Comparison of ENCODE assay signal across 26 mouse cellular contexts in genomic region chr13:59800077-59800476, GRCm38 (mm10). TPM values are rescaled to one million over a fixed set of nuclear protein-coding genes. Genes with fewer than 3 reads are reported as not detected.
"Had no signal": no experiment of that assay in that cellular context is flagged by ENCODE, and none has a peak within 500 bp of the region (broad histone marks: within the 10 kb centered on the region; RNA-seq: fewer than 3 reads in every experiment).

No protein-coding gene starts in this region.

- ATAC-seq: lung, postnatal 0 days; midbrain, embryonic 16.5 days had no signal

- H3K4me3 ChIP-seq: lung, embryonic 15.5 days; midbrain, embryonic 10.5 days; midbrain, embryonic 12.5 days; myocyte; neural tube, embryonic 13.5 days; neural tube, embryonic 15.5 days; stomach, embryonic 15.5 days had no signal

- DNase-seq: lung, adult 2 months; lung, postnatal 14 days; lung, postnatal 36 days; midbrain, embryonic 14.5 days; right cerebral cortex, postnatal 14 days; thymus, adult 2 months; thymus, postnatal 25 days; thymus, postnatal 4 days had no signal

- H3K9me3 ChIP-seq: lung, embryonic 15.5 days; midbrain, embryonic 10.5 days; midbrain, embryonic 12.5 days; neural tube, embryonic 13.5 days; neural tube, embryonic 15.5 days; stomach, embryonic 15.5 days had no signal

- H3K4me1 ChIP-seq: lung, embryonic 15.5 days; midbrain, embryonic 10.5 days; midbrain, embryonic 12.5 days; neural tube, embryonic 13.5 days; neural tube, embryonic 15.5 days; stomach, embryonic 15.5 days had no signal

- H3K9ac ChIP-seq: lung, embryonic 15.5 days; midbrain, embryonic 12.5 days; neural tube, embryonic 13.5 days; neural tube, embryonic 15.5 days; stomach, embryonic 15.5 days had no signal

- H3K27me3 ChIP-seq: lung, embryonic 15.5 days; midbrain, embryonic 12.5 days; neural tube, embryonic 13.5 days; neural tube, embryonic 15.5 days; stomach, embryonic 15.5 days had no signal

- H3K4me2 ChIP-seq: lung, embryonic 15.5 days; midbrain, embryonic 12.5 days; neural tube, embryonic 13.5 days; neural tube, embryonic 15.5 days; stomach, embryonic 15.5 days had no signal

- H3K27ac ChIP-seq: lung, embryonic 15.5 days; macrophage; midbrain, embryonic 10.5 days; midbrain, embryonic 12.5 days; neural tube, embryonic 13.5 days; neural tube, embryonic 15.5 days; stomach, embryonic 15.5 days; stomach, postnatal 0 days had no signal

RNA-seq across cellular contexts. Expression of gene Gm49354, which starts 18.0 kb away (rescaled TPM):
- total RNA-seq: megakaryocyte progenitor cell, adult 5-6 weeks; megakaryocyte-erythroid progenitor cell, adult 5-6 weeks had no signal
- polyA plus RNA-seq: liver, embryonic 16.5 days; lung, adult 2 months; lung, embryonic 15.5 days; lung, postnatal 0 days; macrophage; midbrain, embryonic 10.5 days; midbrain, embryonic 12.5 days; midbrain, embryonic 14.5 days; midbrain, embryonic 16.5 days; myocyte; neural tube, embryonic 11.5 days; neural tube, embryonic 13.5 days; neural tube, embryonic 15.5 days; spleen, adult 2 months; stomach, embryonic 15.5 days; stomach, postnatal 0 days; testis, adult 2 months; thymus, adult 2 months; urinary bladder, adult 2 months had no signal

RNA-seq across cellular contexts. Expression of gene 1700014D04Rik, which starts 53.5 kb away (rescaled TPM):
- total RNA-seq: megakaryocyte progenitor cell, adult 5-6 weeks had no signal
- polyA plus RNA-seq: liver, embryonic 16.5 days; lung, embryonic 15.5 days; macrophage; midbrain, embryonic 12.5 days; myocyte; stomach, embryonic 15.5 days; stomach, postnatal 0 days; urinary bladder, adult 2 months had no signal
